Mouse (Mus musculus): ENCODE measurements at regions not wholly inside any gene's neighbourhood (a gene's known extent, or its start where the extent isn't known, plus 50 kb on each side); places are given as distances from the start of the nearest gene placed in this dataset.

GRCm38 (mm10) chrX:166785615-166786014 lies 200.1 kb upstream of the Egfl6 start:
- Histone ChIP-seq H3K27me3 (ENCODE audit: control insufficient read depth, insufficient read depth, low read depth, low read length) (no peaks in the 10 kb centered on the region), H3K36me3 (ENCODE audit: control insufficient read depth, insufficient read depth, low read length) (no peaks in the 10 kb centered on the region), H3K9ac (ENCODE audit: low read depth, low read length) (no peak overlapping the region), H3K27ac (ENCODE audit: low read length) (no peak overlapping the region), H3K4me1 (ENCODE audit: control insufficient read depth, insufficient read depth, low read length) (no peaks in the 10 kb centered on the region), H3K4me2 (ENCODE audit: low read length) (no peak overlapping the region), H3K4me3 (ENCODE audit: low read depth, low read length) (no peak overlapping the region), H3K9me3 (replicated peaks; ENCODE audit: control insufficient read depth, low read length, poor library complexity, severe bottlenecking) (no peaks in the 10 kb centered on the region)
- WGBS = 78% methylated on average over 3 of the region's 3 CpGs
- no peak for ATAC-seq

- H3K4me1 ChIP-seq (ENCODE audit: control insufficient read depth, insufficient read depth, low read length) = no peaks in the 10 kb centered on the region
- no peaks in the 10 kb centered on the region for H3K9me3 ChIP-seq (replicated peaks; ENCODE audit: control insufficient read depth, low read length, poor library complexity, severe bottlenecking)
- ATAC-seq = no peak
- H3K4me2 ChIP-seq (ENCODE audit: low read length) = no peak overlapping the region
- 84% methylated on average over 2 of the region's 2 CpGs for WGBS
- H3K27ac ChIP-seq (ENCODE audit: low read length) = no peak overlapping the region
- no peaks in the 10 kb centered on the region for H3K27me3 ChIP-seq (ENCODE audit: control insufficient read depth, insufficient read depth, low read depth, low read length)
- no peak overlapping the region for H3K9ac ChIP-seq (ENCODE audit: low read depth, low read length)
- no peak overlapping the region for H3K4me3 ChIP-seq (ENCODE audit: low read depth, low read length)
- H3K36me3 ChIP-seq (ENCODE audit: control insufficient read depth, insufficient read depth, low read length) = no peaks in the 10 kb centered on the region
Measured at GRCm38 (mm10) chrX:166783377-166783776, 197.9 kb upstream of the Egfl6 start.

- ATAC-seq = no peak
- Histone ChIP-seq H3K4me3 (ENCODE audit: low read depth, low read length) (no peak overlapping the region), H3K4me1 (ENCODE audit: control insufficient read depth, insufficient read depth, low read length) (no peaks in the 10 kb centered on the region), H3K9me3 (replicated peaks; ENCODE audit: control insufficient read depth, low read length, poor library complexity, severe bottlenecking) (no peaks in the 10 kb centered on the region), H3K27me3 (ENCODE audit: control insufficient read depth, insufficient read depth, low read depth, low read length) (no peaks in the 10 kb centered on the region), H3K9ac (ENCODE audit: low read depth, low read length) (no peak overlapping the region), H3K36me3 (ENCODE audit: control insufficient read depth, insufficient read depth, low read length) (no peaks in the 10 kb centered on the region), H3K27ac (ENCODE audit: low read length) (no peak overlapping the region), H3K4me2 (ENCODE audit: low read length) (no peak overlapping the region)
- 60% methylated on average over 6 of the region's 6 CpGs for WGBS
Measured at GRCm38 (mm10) chrX:166779334-166780092, 194.0 kb upstream of the Egfl6 start.

- Histone ChIP-seq H3K4me2 (ENCODE audit: low read length) (no peak overlapping the region), H3K36me3 (ENCODE audit: control insufficient read depth, insufficient read depth, low read length) (no peaks in the 10 kb centered on the region), H3K9me3 (replicated peaks; ENCODE audit: control insufficient read depth, low read length, poor library complexity, severe bottlenecking) (no peaks in the 10 kb centered on the region), H3K4me1 (ENCODE audit: control insufficient read depth, insufficient read depth, low read length) (peaks cover 3% of the 10 kb centered on the region; the same call in 1 of the 2 replicates), H3K9ac (ENCODE audit: low read depth, low read length) (no peak overlapping the region), H3K4me3 (ENCODE audit: low read depth, low read length) (no peak overlapping the region), H3K27me3 (ENCODE audit: control insufficient read depth, insufficient read depth, low read depth, low read length) (no peaks in the 10 kb centered on the region), H3K27ac (ENCODE audit: low read length) (no peak overlapping the region)
- ATAC-seq = no peak
- 20% methylated on average over 6 of the region's 6 CpGs for WGBS
Measured at GRCm38 (mm10) chrX:166773408-166773854, 187.9 kb upstream of the Egfl6 start.

GRCm38 (mm10) chrX:166766991-166767390 lies 181.5 kb upstream of the Egfl6 start:
- Histone ChIP-seq H3K4me2 (ENCODE audit: low read length) (no peak overlapping the region), H3K27me3 (ENCODE audit: control insufficient read depth, insufficient read depth, low read depth, low read length) (no peaks in the 10 kb centered on the region), H3K4me3 (ENCODE audit: low read depth, low read length) (no peak overlapping the region), H3K27ac (ENCODE audit: low read length) (no peak overlapping the region), H3K9me3 (replicated peaks; ENCODE audit: control insufficient read depth, low read length, poor library complexity, severe bottlenecking) (no peaks in the 10 kb centered on the region), H3K9ac (ENCODE audit: low read depth, low read length) (no peak overlapping the region), H3K4me1 (ENCODE audit: control insufficient read depth, insufficient read depth, low read length) (no peaks in the 10 kb centered on the region), H3K36me3 (ENCODE audit: control insufficient read depth, insufficient read depth, low read length) (no peaks in the 10 kb centered on the region)
- WGBS = 84% methylated on average over 6 of the region's 6 CpGs
- ATAC-seq = no peak

GRCm38 (mm10) chrX:166765647-166766046 lies 180.1 kb upstream of the Egfl6 start:
- ATAC-seq = no peak
- no peak overlapping the region for H3K9ac ChIP-seq (ENCODE audit: low read depth, low read length)
- no peak overlapping the region for H3K4me3 ChIP-seq (ENCODE audit: low read depth, low read length)
- no peak overlapping the region for H3K27ac ChIP-seq (ENCODE audit: low read length)
- no peaks in the 10 kb centered on the region for H3K4me1 ChIP-seq (ENCODE audit: control insufficient read depth, insufficient read depth, low read length)
- H3K9me3 ChIP-seq (replicated peaks; ENCODE audit: control insufficient read depth, low read length, poor library complexity, severe bottlenecking) = no peaks in the 10 kb centered on the region
- H3K36me3 ChIP-seq (ENCODE audit: control insufficient read depth, insufficient read depth, low read length) = no peaks in the 10 kb centered on the region
- H3K27me3 ChIP-seq (ENCODE audit: control insufficient read depth, insufficient read depth, low read depth, low read length) = no peaks in the 10 kb centered on the region
- no peak overlapping the region for H3K4me2 ChIP-seq (ENCODE audit: low read length)
- 77% methylated on average over 2 of the region's 2 CpGs for WGBS

GRCm38 (mm10) chrX:166762098-166762497 lies 176.6 kb upstream of the Egfl6 start:
- ATAC-seq = no peak
- Histone ChIP-seq H3K4me3 (ENCODE audit: low read depth, low read length) (no peak overlapping the region), H3K4me2 (ENCODE audit: low read length) (no peak overlapping the region), H3K27ac (ENCODE audit: low read length) (no peak overlapping the region), H3K36me3 (ENCODE audit: control insufficient read depth, insufficient read depth, low read length) (no peaks in the 10 kb centered on the region), H3K9ac (ENCODE audit: low read depth, low read length) (no peak overlapping the region), H3K4me1 (ENCODE audit: control insufficient read depth, insufficient read depth, low read length) (no peaks in the 10 kb centered on the region), H3K27me3 (ENCODE audit: control insufficient read depth, insufficient read depth, low read depth, low read length) (no peaks in the 10 kb centered on the region), H3K9me3 (replicated peaks; ENCODE audit: control insufficient read depth, low read length, poor library complexity, severe bottlenecking) (no peaks in the 10 kb centered on the region)
- WGBS = 92% methylated on average over 2 of the region's 2 CpGs

- H3K4me1 ChIP-seq (ENCODE audit: control insufficient read depth, insufficient read depth, low read length) = no peaks in the 10 kb centered on the region
- no peak overlapping the region for H3K4me2 ChIP-seq (ENCODE audit: low read length)
- no peak overlapping the region for H3K27ac ChIP-seq (ENCODE audit: low read length)
- 71% methylated on average over 1 of the region's 1 CpGs for WGBS
- no peak for ATAC-seq
- H3K27me3 ChIP-seq (ENCODE audit: control insufficient read depth, insufficient read depth, low read depth, low read length) = no peaks in the 10 kb centered on the region; the same call in 1 of the 2 replicates
- no peak overlapping the region for H3K4me3 ChIP-seq (ENCODE audit: low read depth, low read length)
- H3K9me3 ChIP-seq (replicated peaks; ENCODE audit: control insufficient read depth, low read length, poor library complexity, severe bottlenecking) = no peaks in the 10 kb centered on the region
- H3K36me3 ChIP-seq (ENCODE audit: control insufficient read depth, insufficient read depth, low read length) = no peaks in the 10 kb centered on the region
- no peak overlapping the region for H3K9ac ChIP-seq (ENCODE audit: low read depth, low read length)
Measured at GRCm38 (mm10) chrX:166757152-166757551, 171.6 kb upstream of the Egfl6 start.

GRCm38 (mm10) chrX:166754967-166755654 lies 169.6 kb upstream of the Egfl6 start:
- no peak overlapping the region for H3K4me3 ChIP-seq (ENCODE audit: low read depth, low read length)
- H3K27ac ChIP-seq (ENCODE audit: low read length) = no peak overlapping the region
- H3K4me2 ChIP-seq (ENCODE audit: low read length) = no peak overlapping the region
- no peaks in the 10 kb centered on the region for H3K9me3 ChIP-seq (replicated peaks; ENCODE audit: control insufficient read depth, low read length, poor library complexity, severe bottlenecking)
- no peaks in the 10 kb centered on the region for H3K36me3 ChIP-seq (ENCODE audit: control insufficient read depth, insufficient read depth, low read length)
- H3K9ac ChIP-seq (ENCODE audit: low read depth, low read length) = no peak overlapping the region
- no peaks in the 10 kb centered on the region; the same call in 1 of the 2 replicates for H3K27me3 ChIP-seq (ENCODE audit: control insufficient read depth, insufficient read depth, low read depth, low read length)
- no peaks in the 10 kb centered on the region for H3K4me1 ChIP-seq (ENCODE audit: control insufficient read depth, insufficient read depth, low read length)
- WGBS = 83% methylated on average over 3 of the region's 3 CpGs
- ATAC-seq = no peak
